Mouse (Mus musculus) adrenal gland, adult 8-10 months (tissue): Measurements from ENCODE around the gene Meox2. TPM values are rescaled to one million over a fixed set of nuclear protein-coding genes. Genes with fewer than 3 reads are reported as not detected.
"Not testable (repeated sequence)": the region's sequence is repeated elsewhere in the genome, so short reads cannot be mapped to it uniquely, and the experiment has no call there.

Experiments
- DNase-seq: peaks from one replicate; pipeline ENCODE4 v3.0.0; 2022
- total RNA-seq, 4 experiments: library from RNA; stranded (reverse); gene quantifications; 2 replicates each; pipeline ENCODE4 v1.2.4; 2022

Gene Meox2
- 1 to 10 TPM in 2 of 4 experiments, under 1 TPM in 2; 0.73 to 2.0 (median 1.00) TPM for total RNA-seq

DNA sequence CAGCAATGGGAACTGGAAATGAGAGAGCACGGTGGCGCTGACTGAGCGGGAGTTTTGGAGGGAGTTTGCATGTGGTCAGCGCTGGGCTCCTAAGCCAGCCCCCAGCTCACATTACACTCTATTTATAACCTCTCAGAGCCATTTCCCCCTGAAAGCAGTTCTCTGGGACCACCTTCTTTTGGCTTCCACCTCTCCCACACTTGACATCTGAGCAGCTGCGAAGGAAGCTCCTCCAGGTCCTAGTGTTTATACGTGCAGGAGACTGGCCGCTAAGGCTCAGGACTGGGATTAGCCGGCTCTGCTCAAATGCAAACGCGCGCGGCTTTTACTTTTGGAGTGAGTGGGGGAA, at the start of gene Meox2:
TSS of gene Meox2 (plus strand) at position 151 of the 349 bp plus-strand sequence.
- no peak for DNase-seq

DNA sequence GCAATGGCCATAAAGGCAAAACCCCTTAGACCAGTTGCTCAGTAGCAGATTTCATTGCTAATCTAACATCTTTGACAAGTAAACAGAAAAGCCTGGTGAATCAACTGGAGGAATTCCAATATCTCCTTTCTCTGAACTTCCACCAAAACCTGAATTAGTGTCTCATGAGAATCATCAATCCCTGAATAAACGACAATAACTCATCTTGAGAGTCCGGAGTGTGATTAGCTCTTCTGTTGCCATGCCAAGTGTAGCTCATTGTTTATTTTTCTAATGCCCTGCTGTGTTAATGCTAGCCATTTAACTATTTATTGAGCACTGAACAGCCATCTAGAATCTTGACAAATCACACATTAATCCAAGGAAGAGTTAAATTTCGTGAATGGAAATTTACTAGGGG, 35.7 kb upstream of the Meox2 start:
- DNase-seq = no peak

DNA sequence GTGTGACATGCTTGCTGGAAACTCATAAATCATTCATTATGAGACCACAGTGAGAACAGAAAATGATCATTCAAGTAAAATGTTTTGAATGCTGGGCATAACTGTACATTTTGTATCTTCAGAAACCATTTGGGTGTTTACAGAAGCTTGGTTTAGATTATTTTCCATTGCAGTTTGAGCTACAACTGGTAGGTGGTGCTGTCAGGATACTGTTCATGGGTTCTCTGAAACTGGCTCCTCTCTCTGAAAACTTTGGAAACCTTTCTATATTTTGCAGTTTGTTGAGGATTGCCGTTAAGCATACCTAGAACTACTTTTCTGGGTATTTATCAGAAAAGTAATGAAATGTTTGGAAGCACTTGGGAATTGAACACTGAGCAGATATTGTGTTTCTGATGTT, 31.0 kb upstream of the Meox2 start:
- DNase-seq = no peak

DNA sequence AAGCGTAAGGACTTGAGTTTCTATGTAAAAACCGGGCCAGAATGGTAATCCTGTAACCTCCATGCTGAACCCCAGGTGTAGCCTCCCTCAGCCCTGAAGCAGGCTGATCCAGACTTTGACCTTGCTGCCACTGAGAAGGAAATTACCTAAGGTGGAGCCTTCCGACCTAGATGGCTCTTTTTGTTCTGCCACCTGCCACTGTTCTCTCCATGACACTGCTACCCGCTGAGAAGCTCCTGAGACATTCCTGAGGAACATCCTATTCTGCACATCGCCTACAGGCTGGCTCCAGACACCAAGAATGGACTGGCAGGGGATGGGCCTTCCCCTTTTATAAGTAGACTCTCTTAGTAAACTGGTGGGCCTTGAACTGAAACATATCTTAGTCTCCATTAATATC, 28.3 kb upstream of the Meox2 start:
- not testable (repeated sequence) for DNase-seq

DNA sequence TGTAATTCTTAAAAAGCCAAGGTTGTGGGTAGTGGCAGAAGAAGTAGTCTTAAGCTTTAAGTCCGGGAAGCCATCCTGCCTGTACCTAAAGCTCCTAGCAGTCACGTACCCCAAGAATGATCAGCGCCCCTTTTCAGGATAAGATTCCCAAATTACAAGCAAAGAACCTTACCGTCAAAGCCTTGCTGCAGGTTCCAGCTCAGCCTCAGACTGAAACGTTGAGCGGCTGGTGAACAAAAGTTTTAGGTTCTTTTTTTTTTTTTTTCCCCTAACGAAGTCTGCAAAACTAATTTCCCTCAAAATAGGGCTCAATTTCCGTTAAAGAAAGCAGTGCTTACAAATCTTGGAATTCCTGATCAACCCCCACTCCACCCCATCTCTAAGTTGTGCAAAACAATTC, 1.8 kb upstream of the Meox2 start:
- DNase-seq = no peak

DNA sequence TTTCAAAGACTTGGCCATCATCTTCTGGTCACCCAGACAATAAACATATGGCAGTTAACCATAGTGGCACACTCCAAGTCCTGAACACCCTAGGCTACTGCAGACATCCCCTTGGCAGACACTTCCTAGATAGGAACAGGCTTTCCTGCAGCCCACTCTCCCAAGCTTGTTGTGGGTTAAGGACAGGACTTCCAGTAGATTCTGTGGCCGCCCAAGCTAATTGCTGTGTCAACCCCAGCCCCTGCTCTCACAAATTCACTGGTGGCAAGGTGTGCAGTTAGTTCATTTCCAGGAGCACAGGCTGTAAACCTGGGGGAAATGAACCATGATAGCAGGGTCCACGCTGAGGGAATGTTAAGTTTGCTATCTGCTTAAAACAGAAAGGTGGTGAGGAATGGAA, 1.2 kb upstream of the Meox2 start:
- no peak for DNase-seq

DNA sequence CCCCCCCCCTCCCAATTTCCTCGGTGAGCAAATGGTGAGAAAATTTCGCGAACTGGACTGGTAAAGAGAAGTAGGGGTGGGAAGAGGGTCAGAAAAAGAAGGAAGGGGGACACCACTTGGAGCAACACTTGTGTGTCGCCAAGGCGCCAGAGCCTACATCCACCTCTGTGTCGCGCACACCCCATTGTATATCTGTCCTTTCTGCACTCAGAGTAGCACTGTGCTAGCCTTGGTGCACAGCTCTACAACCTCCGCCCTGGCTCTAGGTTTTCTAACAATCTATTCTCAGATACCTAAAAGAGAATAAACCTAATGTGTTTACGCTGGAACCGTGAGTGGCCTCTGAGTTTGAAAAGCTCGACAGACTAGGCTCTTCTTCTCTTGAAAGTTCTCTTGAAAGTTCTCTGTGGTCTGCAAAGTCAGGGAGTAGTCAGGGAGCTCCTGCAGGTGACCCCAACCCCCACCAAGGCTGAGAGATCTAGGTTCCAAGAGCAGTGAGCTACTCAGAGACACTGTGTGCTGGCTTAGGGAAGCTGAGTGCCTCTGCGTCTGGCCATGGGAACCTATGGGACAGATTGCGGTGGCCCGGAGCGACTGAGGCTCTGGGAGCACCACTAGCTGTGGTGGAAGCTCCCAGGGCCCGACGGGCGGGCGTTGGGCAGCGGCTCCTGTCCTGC, 489 bp upstream of the Meox2 start:
- no peak for DNase-seq

DNA sequence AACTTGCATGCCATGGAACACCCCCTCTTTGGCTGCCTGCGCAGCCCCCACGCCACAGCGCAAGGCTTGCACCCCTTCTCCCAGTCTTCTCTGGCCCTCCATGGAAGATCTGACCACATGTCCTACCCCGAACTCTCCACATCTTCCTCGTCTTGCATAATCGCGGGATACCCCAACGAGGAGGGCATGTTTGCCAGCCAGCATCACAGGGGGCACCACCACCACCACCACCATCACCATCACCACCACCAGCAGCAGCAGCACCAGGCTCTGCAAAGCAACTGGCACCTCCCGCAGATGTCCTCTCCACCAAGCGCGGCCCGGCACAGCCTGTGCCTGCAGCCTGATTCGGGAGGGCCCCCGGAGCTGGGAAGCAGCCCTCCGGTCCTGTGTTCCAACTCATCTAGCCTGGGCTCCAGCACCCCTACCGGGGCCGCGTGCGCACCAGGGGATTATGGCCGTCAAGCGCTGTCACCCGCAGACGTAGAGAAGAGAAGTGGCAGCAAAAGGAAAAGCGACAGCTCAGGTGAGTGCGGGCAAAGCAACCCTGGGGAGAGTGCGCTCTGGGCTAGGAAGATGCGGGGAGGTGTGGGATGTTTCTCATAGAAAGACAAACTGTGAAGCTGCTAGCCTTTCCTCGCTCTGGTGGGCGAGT, 606 bp downstream of the Meox2 start:
- DNase-seq = no peak

DNA sequence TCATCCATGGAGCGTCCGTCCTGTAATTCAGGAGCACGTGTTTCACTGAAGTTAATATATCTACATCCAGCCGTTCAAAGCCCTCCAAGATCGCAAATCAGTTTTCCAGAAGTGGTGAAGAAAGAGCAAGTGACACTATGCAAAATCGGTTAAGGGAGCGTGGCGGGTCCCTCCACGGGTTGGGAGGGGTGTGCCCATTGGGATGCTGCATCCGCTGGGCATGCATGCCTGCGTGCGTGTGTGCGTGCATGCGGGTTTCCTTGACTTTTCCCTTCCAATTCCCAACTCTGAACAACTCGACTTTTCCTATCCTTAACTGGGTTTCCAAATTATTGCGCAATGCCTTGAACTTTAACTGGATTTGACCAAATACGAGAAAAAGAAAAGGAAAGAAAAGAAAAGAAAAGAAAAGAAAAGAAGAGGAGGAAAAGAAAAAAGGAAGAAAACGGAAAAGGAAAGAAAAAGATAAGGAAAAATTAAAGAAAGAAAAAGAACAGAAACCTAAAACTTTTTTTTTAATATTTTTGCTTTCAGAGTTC, 1.2 kb downstream of the Meox2 start:
- DNase-seq = no peak

DNA sequence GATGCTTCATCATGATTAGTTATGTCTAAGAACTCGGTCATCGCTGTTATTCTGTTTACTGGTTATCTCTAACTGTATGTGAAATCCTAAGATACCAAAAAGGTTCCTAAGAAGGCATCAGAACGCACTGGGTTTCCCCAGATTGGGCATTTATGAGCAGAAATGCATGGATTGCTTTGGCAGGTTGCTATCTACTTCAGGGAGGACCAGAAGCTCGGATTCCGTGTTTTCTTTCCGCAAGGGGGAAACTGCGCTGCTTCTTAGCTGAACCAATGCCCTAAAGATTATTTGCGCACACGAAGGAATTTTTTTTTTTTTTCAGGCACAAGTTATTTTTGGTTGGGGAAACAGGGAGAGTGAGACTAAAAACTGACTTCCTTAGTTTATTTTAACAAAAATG, 2.6 kb downstream of the Meox2 start:
- DNase-seq = no peak

DNA sequence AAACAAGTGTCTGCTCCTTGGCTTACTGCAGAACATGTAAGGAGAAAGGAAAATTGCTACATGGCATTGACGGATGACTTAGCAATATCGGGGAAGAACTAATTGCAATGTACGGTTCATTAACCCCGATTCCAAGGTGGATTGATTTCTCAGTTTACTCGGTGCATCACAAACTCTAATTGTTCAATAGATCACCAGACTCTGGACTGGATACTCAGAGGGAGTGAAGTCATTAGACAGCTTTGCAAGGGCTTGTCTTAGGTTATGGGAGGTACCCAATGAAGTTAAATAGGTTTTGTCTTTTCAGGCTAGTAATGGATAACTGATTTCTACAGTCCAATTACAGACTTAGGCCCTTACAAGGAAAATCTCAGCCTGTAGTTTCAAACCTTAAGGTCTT, 10.9 kb downstream of the Meox2 start:
- DNase-seq = no peak

DNA sequence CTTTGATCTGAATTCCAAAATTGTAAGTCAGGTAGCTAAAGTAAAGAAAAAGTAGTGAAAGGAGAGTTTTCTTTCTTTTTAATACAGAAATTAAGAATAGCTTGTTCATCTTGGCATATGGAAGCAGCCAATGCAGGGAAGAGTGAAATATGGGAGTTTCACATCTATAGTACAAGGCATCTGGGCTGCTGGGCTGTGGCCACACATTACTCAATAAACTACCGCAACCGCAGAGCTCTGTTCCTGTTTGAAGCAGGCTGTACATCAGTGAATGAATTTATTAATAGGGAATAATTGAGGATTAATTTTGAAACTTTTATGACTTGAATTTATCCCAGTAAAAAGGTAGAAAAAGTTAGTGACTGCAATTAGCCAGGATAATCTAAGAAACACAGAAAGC, 15.4 kb downstream of the Meox2 start:
- no peak for DNase-seq

DNA sequence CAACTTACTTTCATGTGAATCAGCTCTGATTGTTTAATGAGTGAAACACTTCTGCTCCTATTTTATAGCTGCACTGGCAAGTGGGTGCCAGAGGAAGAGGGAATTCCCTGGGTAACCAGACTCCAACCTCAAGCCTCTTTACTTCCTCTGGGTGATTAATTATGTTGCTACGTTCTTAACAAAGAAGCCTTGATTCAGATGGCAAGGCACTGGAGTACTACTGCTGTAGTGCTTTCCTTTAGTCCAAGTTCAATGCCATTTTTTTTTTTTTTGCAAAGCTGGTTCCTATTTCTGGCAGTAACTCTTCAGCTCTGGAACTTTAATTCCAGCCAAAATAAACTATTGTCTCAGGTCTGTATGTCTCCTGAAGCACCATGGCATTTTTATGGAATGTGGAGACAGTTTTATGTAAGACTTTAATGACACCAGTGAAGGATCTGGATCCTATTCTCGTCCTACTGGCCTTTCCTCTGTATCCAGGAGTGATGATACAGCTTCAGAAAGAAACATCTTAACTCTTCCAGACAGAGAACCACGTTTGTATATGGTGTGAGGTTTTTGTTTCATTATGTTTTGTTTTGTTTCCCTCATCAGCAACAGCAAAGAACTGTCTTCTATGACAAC, 33.9 kb downstream of the Meox2 start:
- no peak for DNase-seq

DNA sequence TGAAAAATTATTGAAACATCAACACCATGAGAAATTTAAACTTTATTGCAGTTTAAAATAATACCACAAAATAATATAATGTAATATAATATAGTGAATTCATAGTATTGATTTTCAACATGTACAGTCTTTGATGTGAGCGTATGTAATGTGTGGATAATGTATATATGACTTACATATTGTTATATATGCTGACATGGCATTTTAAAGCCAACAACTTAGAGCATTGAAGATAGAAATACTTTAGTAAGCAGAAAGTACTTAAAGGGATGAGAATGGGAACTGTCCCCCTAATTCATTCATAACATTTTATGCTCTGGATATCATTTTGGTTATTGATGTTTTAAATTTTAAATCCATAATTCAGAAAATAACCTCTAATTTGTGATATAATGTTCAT, 35.5 kb downstream of the Meox2 start:
- DNase-seq = no peak

DNA sequence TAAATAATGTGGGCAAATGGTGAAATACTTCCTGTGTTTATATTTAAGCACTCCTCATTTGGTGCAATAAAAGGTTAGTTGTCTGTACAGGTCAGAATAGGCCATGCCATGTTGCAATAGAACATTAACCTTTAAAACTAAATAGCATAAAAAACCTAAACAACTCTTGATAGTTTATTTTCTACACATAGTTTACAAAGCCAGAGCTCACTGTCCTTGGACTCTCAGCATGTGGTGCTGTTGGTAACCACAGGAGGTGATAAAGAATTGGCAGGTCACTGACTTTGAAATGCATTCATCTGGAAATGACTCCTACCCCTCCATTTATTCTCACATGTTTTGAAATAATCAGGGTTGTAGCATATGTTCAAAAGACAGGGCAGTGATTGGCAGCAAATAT, 59.4 kb downstream of the Meox2 start:
- no peak for DNase-seq

DNA sequence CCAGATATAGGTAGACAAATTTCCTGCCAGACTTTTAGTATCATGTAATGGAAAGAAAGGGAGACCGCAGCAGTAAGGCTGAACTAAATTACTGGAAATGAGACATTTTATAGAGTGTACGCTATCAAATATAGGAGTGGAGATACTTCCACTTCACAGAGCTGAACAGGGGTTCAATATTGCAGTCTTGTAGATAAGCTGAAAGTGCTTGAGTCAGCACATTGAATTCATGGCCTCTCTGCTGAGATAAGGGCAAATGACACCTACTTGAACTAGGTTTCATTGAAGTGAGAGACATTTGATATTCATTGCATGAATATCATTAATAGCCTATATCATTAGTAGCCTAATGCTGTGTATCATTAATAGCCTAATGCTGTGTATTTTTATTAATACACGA, 65.0 kb downstream of the Meox2 start:
- DNase-seq = no peak

DNA sequence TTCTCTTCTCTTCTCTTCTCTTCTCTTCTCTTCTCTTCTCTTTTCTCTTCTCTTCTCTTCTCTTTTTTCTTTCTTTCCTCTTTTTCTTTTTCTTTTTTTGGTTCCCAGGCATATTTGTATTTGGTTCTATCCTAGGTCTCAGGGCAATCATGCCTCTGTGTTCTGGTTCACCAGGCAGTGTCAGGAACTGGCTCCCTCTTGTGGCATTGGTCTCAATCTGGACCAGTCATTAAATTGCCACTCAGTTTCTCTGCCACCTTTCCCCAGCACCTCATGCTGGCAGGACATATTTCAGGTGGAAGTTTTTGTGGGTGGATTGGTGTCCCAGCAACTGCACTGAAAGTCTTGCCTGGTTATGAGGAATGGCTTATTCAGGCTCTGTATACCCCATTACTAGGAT, 75.3 kb downstream of the Meox2 start:
- peak; percentile 1 for DNase-seq

DNA sequence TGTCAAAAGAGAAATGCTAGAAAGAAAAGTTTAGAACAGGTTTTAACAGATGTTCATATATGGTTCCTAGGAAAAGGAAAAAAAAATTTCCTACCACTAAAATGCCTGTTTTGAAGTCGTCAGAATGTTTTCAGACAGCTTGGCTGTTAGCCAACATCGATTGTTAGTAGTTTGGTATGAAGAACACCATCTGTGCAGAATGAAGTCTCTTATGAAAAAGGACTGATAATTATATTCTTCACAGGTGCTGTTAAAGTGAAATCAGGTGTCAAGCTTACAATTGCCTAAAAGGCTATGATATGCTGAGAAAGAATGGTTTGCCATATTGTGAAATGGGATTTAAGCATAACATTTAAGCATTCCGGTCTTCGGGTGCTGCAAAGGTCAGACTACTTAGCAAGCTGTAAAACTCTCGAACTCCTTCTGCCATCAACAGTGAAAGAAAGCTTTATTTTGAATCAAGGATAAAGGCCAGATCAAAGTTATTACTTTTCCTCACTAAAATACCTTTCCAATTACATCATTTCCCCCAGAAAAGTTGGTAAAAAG, 80.7 kb downstream of the Meox2 start:
- DNase-seq = no peak

Other genes with a start within 250 kb of the Meox2 start
- gene Agmo, start 133.1 kb downstream of the Meox2 start, total RNA-seq = 1 to 10 TPM; 2.7 to 7.0 (median 4.2) TPM